Mouse (Mus musculus): Measurements from ENCODE around the gene Grip1. TPM values are rescaled to one million over a fixed set of nuclear protein-coding genes. Genes with fewer than 3 reads are reported as not detected.

Gene Grip1
- polyA plus RNA-seq, 1 experiment: 0.08 TPM

DNA sequence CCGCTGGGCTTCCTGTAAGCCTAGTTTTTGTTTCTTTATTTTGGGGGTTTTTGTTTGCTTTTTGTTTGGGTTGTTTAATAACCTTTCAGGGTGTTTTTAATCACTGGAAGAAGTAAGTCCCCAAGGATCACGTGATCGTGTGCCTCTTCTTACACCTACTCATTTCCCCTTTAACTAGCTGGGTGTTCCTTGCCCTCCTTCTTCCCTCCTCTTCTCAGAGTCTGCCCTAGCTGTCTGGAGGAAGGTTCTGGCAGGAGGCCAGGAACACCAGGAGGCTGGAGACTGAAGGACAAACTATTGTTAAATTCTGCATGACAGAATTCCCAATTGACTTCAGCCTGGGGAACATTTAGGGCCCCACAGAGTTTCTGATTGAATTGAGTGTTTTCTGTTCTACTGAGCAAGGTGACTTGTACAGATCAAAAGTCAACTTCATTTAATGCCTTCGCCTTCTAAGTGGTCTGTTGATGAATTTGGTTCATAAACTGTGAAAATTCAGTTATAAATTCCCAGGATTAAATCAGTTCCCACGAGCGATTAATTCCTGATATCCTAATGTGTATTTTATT is 376.8 kb downstream of the Grip1 start:
- Histone ChIP-seq H3K4me3 (no peak overlapping the region), H3K27me3 (ENCODE audit: control insufficient read depth, insufficient read depth, insufficient read length) (no peaks in the 10 kb centered on the region), H3K36me3 (ENCODE audit: control insufficient read depth, insufficient read depth) (no peaks in the 10 kb centered on the region), H3K79me2 (ENCODE audit: control insufficient read depth, insufficient read depth) (no peaks in the 10 kb centered on the region), H3K4me2 (ENCODE audit: low read depth) (no peak overlapping the region), H3ac (ENCODE audit: control insufficient read depth, insufficient read length) (no peak overlapping the region)
- TF ChIP-seq REST (IDR thresholded peaks at IDR 0.05; ENCODE audit: insufficient read depth, insufficient read length): no peak
- no peak for TF ChIP-seq POLR2AphosphoS2 (IDR thresholded peaks at IDR 0.05; ENCODE audit: insufficient read length, low read depth)
- no peak for TF ChIP-seq TCF12 (IDR thresholded peaks at IDR 0.05; ENCODE audit: insufficient read depth, poor library complexity, severe bottlenecking)
- TF ChIP-seq MYOG (IDR thresholded peaks at IDR 0.05; ENCODE audit: control insufficient read depth in 1 of 3, insufficient read depth in 1 of 3, insufficient read length in 2 of 3, low read depth in 2 of 3): no peak

DNA sequence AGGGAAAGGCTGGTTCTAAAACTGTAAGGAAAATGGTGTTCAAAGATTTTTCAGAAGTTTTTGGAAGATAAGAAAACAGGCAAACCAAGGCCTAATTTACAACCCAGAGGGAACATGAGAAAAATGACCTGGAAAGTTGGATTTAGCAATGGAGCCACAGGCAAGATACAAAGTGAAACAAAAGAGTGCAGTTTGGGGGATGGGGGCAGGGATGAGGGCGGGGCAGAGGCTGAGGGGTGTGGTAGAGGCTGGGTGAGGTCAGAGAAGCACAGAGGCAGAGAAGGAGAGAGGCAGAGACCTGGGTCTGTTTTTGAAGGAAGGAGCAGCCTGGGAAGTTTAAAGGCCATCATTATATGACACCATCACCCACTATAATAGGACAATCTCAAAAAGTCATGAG is 377.5 kb downstream of the Grip1 start:
- TF ChIP-seq USF1 (IDR thresholded peaks at IDR 0.05; ENCODE audit: low read depth): no peak
- no peak for TF ChIP-seq TCF12 (IDR thresholded peaks at IDR 0.05; ENCODE audit: insufficient read depth, poor library complexity, severe bottlenecking)
- TF ChIP-seq MYOD1 (IDR thresholded peaks at IDR 0.05; ENCODE audit: control insufficient read depth in 1 of 3, insufficient read length in 2 of 3, low read depth in 2 of 3): no peak
- no peak for TF ChIP-seq SRF (IDR thresholded peaks at IDR 0.05; ENCODE audit: control insufficient read depth, insufficient read length, low read depth)
- Histone ChIP-seq H3K79me2 (ENCODE audit: control insufficient read depth, insufficient read depth) (no peaks in the 10 kb centered on the region), H3K4me2 (ENCODE audit: low read depth) (no peak overlapping the region), H3K4me3 (no peak overlapping the region), H3K27me3 (ENCODE audit: control insufficient read depth, insufficient read depth, insufficient read length) (no peaks in the 10 kb centered on the region), H3K36me3 (ENCODE audit: control insufficient read depth, insufficient read depth) (no peaks in the 10 kb centered on the region), H3ac (ENCODE audit: control insufficient read depth, insufficient read length) (no peak overlapping the region)

DNA sequence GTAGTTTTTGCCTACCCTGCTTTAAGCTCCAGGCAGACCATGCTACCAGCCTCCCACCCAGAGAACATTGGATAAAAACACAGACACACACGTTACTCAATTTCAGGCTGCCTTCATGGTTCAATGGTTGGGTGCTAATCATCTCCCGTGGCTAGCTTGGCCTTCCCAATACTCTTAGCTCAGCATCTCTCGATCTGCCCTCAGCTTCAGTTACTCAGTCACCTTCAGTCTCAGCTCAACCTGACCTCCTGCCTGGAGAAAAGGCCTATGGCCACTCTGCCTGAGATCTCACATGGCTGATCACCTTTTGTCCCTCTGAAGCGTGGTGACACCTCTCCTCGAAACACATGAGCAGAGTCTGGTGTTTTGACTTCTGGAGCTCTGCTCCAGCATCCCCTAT is 379.7 kb downstream of the Grip1 start:
- Histone ChIP-seq H3K27me3 (ENCODE audit: control insufficient read depth, insufficient read depth, insufficient read length) (no peaks in the 10 kb centered on the region), H3ac (ENCODE audit: control insufficient read depth, insufficient read length) (no peak overlapping the region), H3K36me3 (ENCODE audit: control insufficient read depth, insufficient read depth) (no peaks in the 10 kb centered on the region), H3K4me2 (ENCODE audit: low read depth) (no peak overlapping the region), H3K4me3 (no peak overlapping the region), H3K79me2 (ENCODE audit: control insufficient read depth, insufficient read depth) (no peaks in the 10 kb centered on the region)
- TF ChIP-seq POLR2A (IDR thresholded peaks at IDR 0.05; ENCODE audit: insufficient read length, low read depth): no peak
- TF ChIP-seq E2F4 (IDR thresholded peaks at IDR 0.05; ENCODE audit: insufficient read depth): no peak
- TF ChIP-seq POLR2AphosphoS2 (IDR thresholded peaks at IDR 0.05; ENCODE audit: insufficient read length, low read depth): no peak
- TF ChIP-seq TCF3 (IDR thresholded peaks at IDR 0.05; ENCODE audit: insufficient read length, low read depth): no peak
- no peak for TF ChIP-seq MYOG (IDR thresholded peaks at IDR 0.05; ENCODE audit: control insufficient read depth in 1 of 3, insufficient read depth in 1 of 3, insufficient read length in 2 of 3, low read depth in 2 of 3)
- TF ChIP-seq SRF (IDR thresholded peaks at IDR 0.05; ENCODE audit: control insufficient read depth, insufficient read length, low read depth): no peak
- TF ChIP-seq TCF12 (IDR thresholded peaks at IDR 0.05; ENCODE audit: insufficient read depth, poor library complexity, severe bottlenecking): no peak
- TF ChIP-seq MAX (IDR thresholded peaks at IDR 0.05; ENCODE audit: low read depth): no peak

DNA sequence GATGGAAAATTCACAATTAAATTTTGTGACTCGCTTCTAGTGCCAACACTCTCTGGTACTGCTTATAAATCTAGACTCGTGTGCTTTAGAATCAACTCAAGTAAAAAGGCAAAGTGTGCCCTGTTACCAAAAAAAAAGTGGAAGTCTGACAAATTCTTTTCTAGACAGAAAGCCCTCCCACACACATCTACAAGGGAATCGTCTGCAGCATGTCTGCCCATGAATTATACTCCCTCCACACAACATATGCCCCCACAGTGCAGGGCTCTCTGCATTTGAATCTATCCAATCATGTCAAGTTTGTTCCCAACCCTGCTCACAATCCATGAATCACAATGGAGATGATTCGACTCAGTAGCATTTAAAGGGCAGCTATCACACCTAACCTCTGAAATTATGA is 380.5 kb downstream of the Grip1 start:
- TF ChIP-seq TCF3 (IDR thresholded peaks at IDR 0.05; ENCODE audit: insufficient read length, low read depth): no peak
- no peak for TF ChIP-seq POLR2AphosphoS2 (IDR thresholded peaks at IDR 0.05; ENCODE audit: insufficient read length, low read depth)
- TF ChIP-seq CEBPB (IDR thresholded peaks at IDR 0.05; ENCODE audit: insufficient read depth, poor library complexity, severe bottlenecking): no peak
- TF ChIP-seq E2F4 (IDR thresholded peaks at IDR 0.05; ENCODE audit: insufficient read depth): no peak
- no peak for TF ChIP-seq USF1 (IDR thresholded peaks at IDR 0.05; ENCODE audit: low read depth)
- no peak for TF ChIP-seq MAX (IDR thresholded peaks at IDR 0.05; ENCODE audit: low read depth)
- H3ac ChIP-seq (ENCODE audit: control insufficient read depth, insufficient read length): no peak overlapping the region
- no peaks in the 10 kb centered on the region for H3K27me3 ChIP-seq (ENCODE audit: control insufficient read depth, insufficient read depth, insufficient read length)
- H3K36me3 ChIP-seq (ENCODE audit: control insufficient read depth, insufficient read depth): no peaks in the 10 kb centered on the region
- no peaks in the 10 kb centered on the region for H3K79me2 ChIP-seq (ENCODE audit: control insufficient read depth, insufficient read depth)
- H3K4me3 ChIP-seq: no peak overlapping the region
- no peak overlapping the region for H3K4me2 ChIP-seq (ENCODE audit: low read depth)

DNA sequence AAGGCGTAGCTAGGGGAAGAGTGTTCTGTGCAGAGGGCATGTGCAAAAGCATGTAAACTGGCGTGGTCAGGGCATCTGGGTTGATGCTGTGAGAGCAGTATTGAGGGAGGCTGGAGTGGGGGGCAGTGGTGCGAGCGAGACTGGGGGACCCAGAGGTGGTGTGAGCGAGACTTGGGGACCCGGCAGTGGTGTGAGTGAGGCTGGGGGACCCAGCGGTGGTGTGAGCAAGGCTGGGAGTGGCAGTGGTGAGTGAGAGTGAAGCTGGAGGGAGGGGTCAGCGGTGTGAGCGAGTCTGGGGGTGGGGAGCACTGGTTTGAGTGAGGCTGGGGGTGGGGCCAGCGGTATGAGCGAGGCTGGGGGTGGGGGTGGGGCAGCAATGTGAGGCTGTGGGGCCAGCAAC is 386.0 kb downstream of the Grip1 start:
- no peak overlapping the region for H3K4me3 ChIP-seq
- H3K79me2 ChIP-seq (ENCODE audit: control insufficient read depth, insufficient read depth): no peaks in the 10 kb centered on the region
- no peaks in the 10 kb centered on the region for H3K27me3 ChIP-seq (ENCODE audit: control insufficient read depth, insufficient read depth, insufficient read length)
- TF ChIP-seq E2F4 (IDR thresholded peaks at IDR 0.05; ENCODE audit: insufficient read depth) (no peak), USF1 (IDR thresholded peaks at IDR 0.05; ENCODE audit: low read depth) (no peak), REST (IDR thresholded peaks at IDR 0.05; ENCODE audit: insufficient read depth, insufficient read length) (no peak), MYOG (IDR thresholded peaks at IDR 0.05; ENCODE audit: control insufficient read depth in 1 of 3, insufficient read depth in 1 of 3, insufficient read length in 2 of 3, low read depth in 2 of 3) (no peak), SRF (IDR thresholded peaks at IDR 0.05; ENCODE audit: control insufficient read depth, insufficient read length, low read depth) (no peak), MYOD1 (IDR thresholded peaks at IDR 0.05; ENCODE audit: control insufficient read depth in 1 of 3, insufficient read length in 2 of 3, low read depth in 2 of 3) (no peak), POLR2AphosphoS2 (IDR thresholded peaks at IDR 0.05; ENCODE audit: insufficient read length, low read depth) (no peak), POLR2A (IDR thresholded peaks at IDR 0.05; ENCODE audit: insufficient read length, low read depth) (no peak), TCF12 (IDR thresholded peaks at IDR 0.05; ENCODE audit: insufficient read depth, poor library complexity, severe bottlenecking) (no peak), MAX (IDR thresholded peaks at IDR 0.05; ENCODE audit: low read depth) (no peak), CEBPB (IDR thresholded peaks at IDR 0.05; ENCODE audit: insufficient read depth, poor library complexity, severe bottlenecking) (no peak), TCF3 (IDR thresholded peaks at IDR 0.05; ENCODE audit: insufficient read length, low read depth) (no peak)
- H3ac ChIP-seq (ENCODE audit: control insufficient read depth, insufficient read length): no peak overlapping the region
- H3K36me3 ChIP-seq (ENCODE audit: control insufficient read depth, insufficient read depth): no peaks in the 10 kb centered on the region
- H3K4me2 ChIP-seq (ENCODE audit: low read depth): no peak overlapping the region

Measured in myocyte (in vitro differentiated cells).